Mouse (Mus musculus) neural tube, embryonic 12.5 days (tissue): ENCODE results near the gene S100a16. TPM values are rescaled to one million over a fixed set of nuclear protein-coding genes. Genes with fewer than 3 reads are reported as not detected.

ENCODE experiments used
- ATAC-seq: fragments of 200-750 bp; cut with Nextera tagmentation; 2 replicates; pipeline ENCODE4 v1.8.0; 2017; ENCODE audit warnings: low read depth, mild to moderate bottlenecking, moderate TSS enrichment, moderate library complexity; ENCODE audit not compliant: low FRiP score
- H3K27ac ChIP-seq: fragments of 300-500 bp; sonication (generic); 2 replicates; pipeline ENCODE4 v1.5.1; 2016
- H3K27me3 ChIP-seq: fragments of 300-500 bp; sonication (generic); replicated peaks from 2 replicates; pipeline ENCODE4 v1.6.1; 2016; ENCODE audit warnings: mild to moderate bottlenecking
- H3K36me3 ChIP-seq: fragments of 300-500 bp; sonication (generic); 2 replicates; pipeline ENCODE4 v1.6.1; 2016; ENCODE audit warnings: mild to moderate bottlenecking
- H3K4me1 ChIP-seq: fragments of 300-500 bp; sonication (generic); 2 replicates; pipeline ENCODE4 v1.6.1; 2016
- H3K4me2 ChIP-seq: fragments of 300-500 bp; sonication (generic); replicated peaks from 2 replicates; pipeline ENCODE4 v1.6.1; 2016; ENCODE audit warnings: mild to moderate bottlenecking
- H3K4me3 ChIP-seq: fragments of 300-500 bp; sonication (generic); 2 replicates; pipeline ENCODE4 v1.5.1; 2016
- H3K9ac ChIP-seq: fragments of 300-500 bp; sonication (generic); 2 replicates; pipeline ENCODE4 v1.6.1; 2016; ENCODE audit warnings: mild to moderate bottlenecking
- H3K9me3 ChIP-seq: fragments of 300-500 bp; sonication (generic); 2 replicates; pipeline ENCODE4 v1.6.1; 2016; ENCODE audit warnings: mild to moderate bottlenecking
- WGBS: fragments of 180-500 bp; shearing (Covaris S2); methylation state at CpG from one replicate; pipeline ENCODE4 v1.1.7; 2016; 5-methylcytosine and 5-hydroxymethylcytosine counted together
- polyA plus RNA-seq: library from polyadenylated mRNA; unstranded; fragments of >200 nt; fragmentation: Nextera tagmentation; extraction: Ambion mirVana; gene quantifications from 2 replicates; pipeline ENCODE4 v1.2.1, GENCODE M21; 2016

The S100a16 gene
- polyA plus RNA-seq, 1 experiment from 2014 or later: 33.3 TPM

DNA sequence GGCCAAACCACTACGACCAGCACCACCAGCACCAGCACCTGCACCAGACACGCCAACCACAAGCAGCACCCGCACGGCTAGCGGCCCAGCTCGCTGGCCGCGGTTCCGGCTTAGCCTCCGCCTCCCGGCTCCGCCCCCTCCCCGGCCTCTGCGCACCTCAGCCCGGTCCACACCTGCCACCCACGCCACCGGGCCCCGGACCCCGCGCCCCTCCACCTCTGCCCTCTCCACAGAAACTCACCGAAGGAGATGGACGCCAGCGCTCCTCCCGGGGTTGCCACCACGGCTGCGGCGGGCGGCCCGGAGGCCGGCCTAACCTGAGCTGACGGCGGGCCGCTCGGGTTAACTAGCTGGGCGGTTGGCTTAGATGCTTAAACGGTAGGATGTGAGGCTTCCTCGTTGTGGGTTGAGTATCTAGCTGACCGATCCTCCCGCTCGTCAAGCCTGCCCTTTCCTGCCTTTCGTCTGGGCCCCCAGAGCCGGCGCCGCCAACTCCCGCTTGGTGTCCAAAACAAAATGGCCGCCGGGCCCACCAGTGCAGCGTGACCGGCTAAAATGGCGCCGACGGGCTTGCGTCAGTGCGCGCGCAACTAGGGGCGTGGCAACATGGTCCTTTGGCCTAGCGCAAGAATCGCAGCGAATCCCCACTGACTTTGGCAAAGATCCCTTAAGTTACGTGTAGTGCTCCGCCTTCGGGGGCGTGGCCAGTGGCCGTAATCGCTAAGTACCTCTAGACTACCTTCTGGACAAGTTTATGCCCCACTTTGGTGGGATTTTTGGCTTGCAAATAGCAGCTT is 27.9 kb upstream of the S100a16 start, which contains the start of gene Chtop:
Gene Chtop (minus strand): TSS at position 549 of the 797 bp plus-strand sequence.
- H3K36me3 ChIP-seq: peaks cover 32% of the 10 kb centered on the region
- under 1% methylated on average over 66 of the region's 66 CpGs for WGBS
- H3K4me1 ChIP-seq: peaks cover 17% of the 10 kb centered on the region
- no peaks in the 10 kb centered on the region for H3K9me3 ChIP-seq
- H3K27me3 ChIP-seq: peaks cover 13% of the 10 kb centered on the region
- ATAC-seq: peak; percentile 93
- peak within 1 kb of the TSS; percentile 84 for H3K4me2 ChIP-seq
- peak within 1 kb of the TSS; percentile 92 for H3K27ac ChIP-seq
- peak within 1 kb of the TSS; percentile 99 for H3K4me3 ChIP-seq
- H3K9ac ChIP-seq: peak within 1 kb of the TSS; percentile 99

DNA sequence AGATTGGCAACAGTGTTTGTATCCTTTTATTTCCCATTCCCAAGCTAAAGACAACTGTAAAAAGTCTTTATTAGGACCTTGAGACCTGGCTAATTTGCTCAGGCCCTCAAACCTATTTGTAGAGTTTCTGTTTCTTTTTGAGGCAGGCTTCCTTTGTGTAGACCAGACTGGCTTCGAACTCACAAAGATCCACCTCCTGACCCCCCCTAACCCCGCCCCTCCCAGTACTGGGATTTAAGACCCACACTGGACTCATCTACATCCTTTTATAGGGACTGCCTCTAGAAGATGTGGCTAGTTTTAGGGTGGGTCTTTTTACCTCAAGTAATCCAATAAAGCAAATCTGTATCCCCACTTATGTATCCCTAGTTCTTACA is 27.3 kb upstream of the S100a16 start:
- Histone ChIP-seq H3K9me3 (no peaks in the 10 kb centered on the region), H3K36me3 (peaks cover 28% of the 10 kb centered on the region), H3K4me3 (peak overlapping the region; percentile 99), H3K4me2 (peak overlapping the region; percentile 47), H3K27me3 (peaks cover 17% of the 10 kb centered on the region), H3K9ac (no peak overlapping the region), H3K27ac (no peak overlapping the region), H3K4me1 (peaks cover 22% of the 10 kb centered on the region)
- 26% methylated on average over 2 of the region's 2 CpGs for WGBS
- peak; percentile 42 for ATAC-seq

DNA sequence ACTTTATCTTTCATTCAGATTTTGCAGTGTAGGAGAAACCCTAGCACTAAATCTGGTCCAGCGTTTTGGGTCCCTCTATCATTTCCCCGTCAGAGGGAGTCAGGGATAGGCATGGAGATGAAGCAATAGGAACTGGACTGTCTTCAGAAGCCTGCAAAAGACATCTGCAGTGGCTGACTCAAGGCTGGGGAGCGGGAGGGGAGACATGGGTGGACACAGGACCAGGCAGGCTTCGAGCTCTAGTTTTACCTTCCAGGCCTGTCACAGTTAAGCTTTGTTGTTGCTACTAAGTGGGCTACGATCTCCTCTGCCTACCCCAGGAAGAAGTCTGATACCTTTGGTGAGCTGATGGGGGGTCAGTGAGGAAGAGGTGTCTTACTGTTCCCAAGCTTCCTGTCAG is 24.8 kb upstream of the S100a16 start:
- peaks cover 22% of the 10 kb centered on the region for H3K27me3 ChIP-seq
- peaks cover 25% of the 10 kb centered on the region for H3K4me1 ChIP-seq
- H3K9ac ChIP-seq: no peak overlapping the region
- H3K36me3 ChIP-seq: peaks cover 4% of the 10 kb centered on the region
- no peak overlapping the region for H3K27ac ChIP-seq
- H3K4me3 ChIP-seq: no peak overlapping the region
- ATAC-seq: no peak
- H3K4me2 ChIP-seq: no peak overlapping the region
- no peaks in the 10 kb centered on the region for H3K9me3 ChIP-seq
- WGBS: 88% methylated on average over 5 of the region's 5 CpGs

DNA sequence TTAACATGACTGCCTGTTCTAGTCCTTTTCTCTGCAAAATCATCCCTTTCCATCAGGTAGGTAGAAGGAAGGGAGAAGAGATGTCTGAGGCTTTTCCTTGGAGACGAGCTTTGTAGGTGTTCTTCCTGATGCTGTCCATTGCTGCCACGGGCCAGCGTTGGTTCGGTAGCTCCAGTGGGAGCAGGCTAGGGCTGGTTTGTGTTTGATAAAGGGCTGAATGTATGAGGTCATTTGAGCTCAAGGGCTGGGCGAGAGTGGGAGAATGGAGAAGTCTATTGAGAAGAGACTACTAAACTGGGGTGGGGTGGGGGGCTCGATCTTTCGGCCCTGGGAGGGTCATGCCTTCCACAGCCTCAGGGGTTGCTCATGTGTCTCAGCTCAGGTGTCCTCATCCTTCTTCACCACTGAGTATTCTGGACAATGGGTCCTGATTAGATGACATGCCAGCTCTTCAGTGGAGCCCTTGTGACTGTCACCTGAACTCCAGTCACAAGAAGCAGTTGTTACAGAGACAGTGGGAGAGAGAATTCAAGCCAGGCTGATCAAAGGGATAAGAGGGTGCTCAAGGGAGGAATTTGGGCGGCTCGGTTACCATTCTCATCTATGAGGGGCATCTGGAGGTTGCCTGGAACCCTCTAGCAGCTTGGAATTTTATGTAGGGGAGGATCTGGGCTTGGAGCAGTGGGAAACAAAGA is 24.0 kb upstream of the S100a16 start:
- no peak for ATAC-seq
- H3K9ac ChIP-seq: no peak overlapping the region
- peaks cover 17% of the 10 kb centered on the region for H3K4me1 ChIP-seq
- H3K27ac ChIP-seq: no peak overlapping the region
- peak overlapping the region; percentile 66; the same call in 1 of the 2 replicates for H3K4me2 ChIP-seq
- peaks cover 22% of the 10 kb centered on the region for H3K27me3 ChIP-seq
- WGBS: 75% methylated on average over 9 of the region's 9 CpGs
- H3K4me3 ChIP-seq: no peak overlapping the region
- no peaks in the 10 kb centered on the region for H3K9me3 ChIP-seq
- H3K36me3 ChIP-seq: no peaks in the 10 kb centered on the region

DNA sequence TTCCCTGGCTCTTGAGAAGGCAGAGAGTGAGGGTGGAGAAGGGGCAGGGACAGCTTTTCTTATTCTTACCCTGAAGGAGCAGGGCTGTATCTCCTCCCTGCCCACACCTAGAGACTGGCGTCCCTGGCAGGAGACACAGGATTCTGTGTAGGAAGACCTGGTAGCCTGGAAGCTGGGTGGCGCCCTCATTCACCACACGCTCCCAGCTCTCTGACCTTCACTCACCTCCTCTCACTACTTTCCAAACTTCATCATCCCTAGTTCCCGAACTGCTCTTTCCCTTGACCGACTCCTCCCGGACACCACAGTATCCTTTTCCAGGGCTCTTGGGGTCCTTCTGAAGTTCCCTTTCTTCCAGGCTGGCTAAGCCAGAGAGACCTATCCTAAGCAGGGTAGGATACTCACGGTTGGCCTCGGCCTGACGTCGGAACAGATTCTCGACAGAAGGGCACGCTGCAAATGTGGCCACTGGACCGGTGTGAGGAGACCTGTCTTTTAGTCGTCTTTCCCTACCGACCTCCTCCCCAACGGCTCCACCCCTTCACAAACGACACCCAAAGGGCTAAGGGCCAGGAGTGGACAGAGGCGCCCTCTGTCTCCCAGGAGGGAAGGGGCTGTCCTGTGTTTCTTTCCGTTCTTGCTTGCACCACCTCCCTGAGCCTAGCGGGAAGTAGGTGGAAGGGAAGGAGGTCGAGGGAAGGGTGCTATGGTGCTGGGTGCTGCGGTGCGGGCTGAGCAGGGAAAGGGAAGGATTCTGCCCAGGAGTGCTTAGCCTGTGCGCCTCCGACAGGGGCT is 23.1 kb upstream of the S100a16 start, which contains the start of the genes S100a1 and S100a13:
Gene S100a1 (minus strand): TSS at position 597 of the 795 bp plus-strand sequence.
Gene S100a13 (plus strand): TSS at position 640 of the 795 bp plus-strand sequence.
- H3K27ac ChIP-seq: no peak within 1 kb of the TSS
- no peaks in the 10 kb centered on the region for H3K36me3 ChIP-seq
- 3% methylated on average over 25 of the region's 25 CpGs for WGBS
- H3K4me1 ChIP-seq: peaks cover 14% of the 10 kb centered on the region
- ATAC-seq: 0 out of 2 replicates have a peak, but pooled peaks have one; percentile 13
- peaks cover 22% of the 10 kb centered on the region for H3K27me3 ChIP-seq
- H3K4me2 ChIP-seq: peak within 1 kb of the TSS; percentile 66
- peak within 1 kb of the TSS; percentile 26 for H3K4me3 ChIP-seq
- H3K9me3 ChIP-seq: no peaks in the 10 kb centered on the region
- 0 out of 2 replicates have a peak within 1 kb of the TSS, but pooled peaks have one; percentile 2 for H3K9ac ChIP-seq

DNA sequence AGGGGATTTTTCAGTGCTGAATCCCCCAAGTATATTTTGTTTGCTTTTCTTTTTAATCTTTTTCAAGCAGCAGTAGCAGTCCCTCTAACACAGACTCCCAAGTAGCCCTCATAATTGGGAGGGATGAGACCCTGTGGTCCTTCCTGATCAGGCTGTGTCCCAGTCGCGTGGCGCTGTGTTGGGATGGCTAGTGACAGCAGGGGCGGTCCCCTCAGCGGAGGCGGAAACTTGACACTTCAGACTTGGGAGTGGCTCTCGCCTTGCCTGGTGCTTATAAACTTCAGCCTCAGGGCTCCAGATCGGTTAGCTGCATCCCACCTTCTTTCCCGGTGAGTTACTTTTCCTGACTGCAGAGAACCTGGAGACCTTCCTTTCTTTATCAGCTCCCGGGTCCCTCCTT is 22.4 kb upstream of the S100a16 start:
- H3K4me3 ChIP-seq: peak overlapping the region; percentile 26; the same call in 1 of the 2 replicates
- H3K4me1 ChIP-seq: peaks cover 14% of the 10 kb centered on the region
- H3K27ac ChIP-seq: no peak overlapping the region
- peaks cover 22% of the 10 kb centered on the region for H3K27me3 ChIP-seq
- H3K4me2 ChIP-seq: peak overlapping the region; percentile 66
- no peaks in the 10 kb centered on the region for H3K36me3 ChIP-seq
- H3K9ac ChIP-seq: no peak overlapping the region
- no peaks in the 10 kb centered on the region for H3K9me3 ChIP-seq
- under 1% methylated on average over 10 of the region's 10 CpGs for WGBS
- peak; percentile 65; the same call in 1 of the 2 replicates for ATAC-seq

DNA sequence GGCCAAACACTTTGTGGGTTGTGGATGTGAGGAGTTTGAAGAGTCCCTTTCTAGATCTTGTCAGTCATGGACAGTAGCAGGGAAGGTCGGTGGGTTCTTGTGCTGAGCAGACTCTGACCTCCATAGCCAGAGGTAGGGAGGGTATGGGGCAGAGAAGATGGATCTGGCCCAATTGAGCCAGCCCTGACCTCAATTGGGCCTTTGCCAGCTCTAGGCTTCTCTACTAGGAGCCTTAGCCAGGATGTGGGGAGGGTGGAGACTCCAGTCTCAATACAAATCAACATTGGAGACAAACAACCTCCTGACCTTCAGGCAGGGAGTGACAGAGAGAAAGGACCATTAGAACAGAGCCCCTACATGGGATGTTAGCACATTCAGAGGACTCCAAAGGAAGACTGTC is 21.8 kb upstream of the S100a16 start:
- 0 out of 2 replicates have a peak overlapping the region, but pooled peaks have one; percentile 26 for H3K4me3 ChIP-seq
- peaks cover 22% of the 10 kb centered on the region for H3K27me3 ChIP-seq
- no peak overlapping the region for H3K27ac ChIP-seq
- no peaks in the 10 kb centered on the region for H3K36me3 ChIP-seq
- peak overlapping the region; percentile 66 for H3K4me2 ChIP-seq
- no peak for ATAC-seq
- H3K4me1 ChIP-seq: peaks cover 14% of the 10 kb centered on the region
- H3K9me3 ChIP-seq: no peaks in the 10 kb centered on the region
- WGBS: 40% methylated on average over 1 of the region's 1 CpGs
- H3K9ac ChIP-seq: no peak overlapping the region

DNA sequence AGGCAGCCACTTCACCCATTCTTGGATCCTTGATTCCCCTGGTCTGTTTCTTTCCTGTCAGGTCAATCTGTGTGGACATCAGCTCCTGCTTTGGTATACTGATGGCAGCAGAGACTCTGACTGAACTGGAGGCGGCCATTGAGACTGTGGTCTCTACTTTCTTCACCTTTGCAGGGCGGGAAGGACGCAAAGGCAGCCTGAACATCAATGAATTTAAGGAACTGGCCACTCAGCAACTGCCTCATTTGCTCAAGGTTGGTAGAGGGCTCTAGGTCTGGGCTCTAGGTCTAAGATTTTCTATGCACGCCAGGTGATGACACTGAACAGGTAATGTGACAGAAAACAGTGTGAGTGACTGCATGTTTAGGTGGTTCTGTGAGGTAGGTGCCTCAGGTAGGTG is 21.3 kb upstream of the S100a16 start:
- H3K27ac ChIP-seq: no peak overlapping the region
- no peaks in the 10 kb centered on the region for H3K9me3 ChIP-seq
- no peak overlapping the region for H3K4me3 ChIP-seq
- H3K9ac ChIP-seq: no peak overlapping the region
- no peak overlapping the region for H3K4me2 ChIP-seq
- no peaks in the 10 kb centered on the region for H3K36me3 ChIP-seq
- WGBS: 83% methylated on average over 4 of the region's 4 CpGs
- no peak for ATAC-seq
- peaks cover 14% of the 10 kb centered on the region for H3K4me1 ChIP-seq
- peaks cover 22% of the 10 kb centered on the region for H3K27me3 ChIP-seq

DNA sequence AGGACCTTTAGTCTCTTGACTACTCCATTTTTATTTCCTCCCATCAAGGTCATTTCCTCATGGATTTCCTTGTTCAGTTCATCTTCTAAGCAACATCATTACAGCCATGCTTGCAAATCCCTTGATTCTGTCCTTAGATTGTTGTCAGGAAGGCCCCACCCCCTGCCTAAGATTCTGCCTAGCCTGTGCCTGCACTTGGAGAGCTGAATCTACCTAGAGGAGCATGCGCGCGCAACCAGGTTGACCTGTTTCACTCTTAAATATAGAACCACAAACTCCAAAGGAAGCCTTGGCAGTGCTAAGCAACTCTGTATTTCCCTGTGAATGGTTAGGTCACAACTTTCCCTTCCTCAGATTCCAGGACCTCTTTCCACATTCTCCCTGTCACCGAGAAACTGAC is 19.3 kb upstream of the S100a16 start:
- 84% methylated on average over 4 of the region's 4 CpGs for WGBS

DNA sequence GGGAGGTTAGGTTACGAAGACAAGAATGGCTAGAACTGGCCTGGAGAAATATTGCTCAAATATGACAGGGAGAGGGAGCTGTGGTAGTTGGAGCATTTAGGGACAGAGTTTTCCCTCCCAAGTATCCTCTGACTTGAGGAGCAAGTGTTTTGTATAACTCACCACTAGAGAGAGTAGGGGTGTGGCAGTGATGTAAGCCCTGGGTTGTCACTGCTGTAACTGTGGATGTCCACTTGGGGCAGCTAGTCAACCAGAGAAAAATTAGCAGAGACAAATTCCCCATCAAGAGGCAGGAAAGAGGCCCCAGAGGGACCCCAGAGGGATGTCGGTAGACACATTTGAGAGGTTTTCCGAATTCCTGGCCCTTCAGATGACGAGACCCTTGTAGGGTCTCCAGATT is 11.6 kb upstream of the S100a16 start:
- Histone ChIP-seq H3K36me3 (no peaks in the 10 kb centered on the region), H3K27me3 (no peaks in the 10 kb centered on the region), H3K4me3 (no peak overlapping the region), H3K27ac (no peak overlapping the region), H3K4me1 (no peaks in the 10 kb centered on the region), H3K9ac (no peak overlapping the region), H3K4me2 (no peak overlapping the region), H3K9me3 (no peaks in the 10 kb centered on the region)
- 67% methylated on average over 4 of the region's 4 CpGs for WGBS
- ATAC-seq: no peak

More for the DNA sequence above, 19.3 kb upstream of the S100a16 start:
- Histone ChIP-seq H3K27me3 (peaks cover 22% of the 10 kb centered on the region), H3K9ac (no peak overlapping the region), H3K4me2 (no peak overlapping the region), H3K4me3 (no peak overlapping the region), H3K9me3 (no peaks in the 10 kb centered on the region), H3K36me3 (no peaks in the 10 kb centered on the region), H3K4me1 (peaks cover 14% of the 10 kb centered on the region), H3K27ac (no peak overlapping the region)
- ATAC-seq: no peak

DNA sequence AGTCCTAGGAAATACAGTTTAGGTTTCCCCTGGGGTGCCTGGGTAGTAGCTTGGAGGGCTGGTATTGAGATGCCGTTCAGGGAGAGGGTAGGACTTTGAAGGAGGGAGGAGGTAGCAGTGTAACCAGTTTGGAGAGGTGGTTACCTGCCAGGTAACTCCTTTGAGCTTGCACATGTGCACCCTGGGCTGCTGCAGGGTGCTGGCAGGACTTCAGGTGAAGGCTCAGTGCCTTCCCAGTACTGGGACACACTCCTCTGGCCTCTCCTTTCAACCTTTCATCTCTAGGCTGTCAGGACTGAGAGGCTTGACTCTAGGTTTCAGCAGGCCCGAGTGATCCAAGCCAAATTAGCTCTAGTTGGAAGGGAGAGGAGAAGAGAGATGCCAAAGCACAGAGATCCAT is 11.0 kb upstream of the S100a16 start:
- WGBS: 78% methylated on average over 2 of the region's 2 CpGs
- H3K9ac ChIP-seq: no peak overlapping the region
- no peaks in the 10 kb centered on the region for H3K36me3 ChIP-seq
- no peak overlapping the region for H3K4me3 ChIP-seq
- ATAC-seq: no peak
- no peak overlapping the region for H3K4me2 ChIP-seq
- H3K27me3 ChIP-seq: no peaks in the 10 kb centered on the region
- H3K27ac ChIP-seq: no peak overlapping the region
- H3K4me1 ChIP-seq: no peaks in the 10 kb centered on the region
- H3K9me3 ChIP-seq: no peaks in the 10 kb centered on the region

DNA sequence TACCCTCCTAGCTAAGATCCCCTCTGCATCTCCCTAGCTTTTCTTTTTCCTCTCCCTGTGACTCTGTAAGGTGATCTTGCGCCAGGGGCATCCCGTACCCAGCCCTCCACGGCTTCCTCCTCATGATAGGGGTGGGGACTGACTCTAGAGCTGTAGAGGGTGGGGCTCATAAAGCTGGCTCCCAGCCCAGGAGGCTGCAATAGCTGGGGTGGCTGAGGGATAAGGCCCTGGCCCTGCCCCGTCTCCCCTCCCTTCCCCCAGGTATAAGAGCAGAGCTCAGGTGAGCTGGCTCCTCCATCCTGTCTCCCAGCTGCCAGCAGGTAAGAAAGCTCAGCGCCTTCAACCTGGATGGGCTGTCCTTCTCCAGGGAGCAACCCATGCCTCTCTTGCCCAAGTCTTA is 10.5 kb upstream of the S100a16 start, which contains the start of gene S100a14:
Gene S100a14 (plus strand): TSS at position 277 of the 400 bp plus-strand sequence.
- Histone ChIP-seq H3K4me1 (no peaks in the 10 kb centered on the region), H3K27me3 (no peaks in the 10 kb centered on the region), H3K4me3 (no peak within 1 kb of the TSS), H3K9me3 (no peaks in the 10 kb centered on the region), H3K9ac (no peak within 1 kb of the TSS), H3K36me3 (no peaks in the 10 kb centered on the region), H3K4me2 (no peak within 1 kb of the TSS), H3K27ac (no peak within 1 kb of the TSS)
- ATAC-seq: no peak
- WGBS: 78% methylated on average over 5 of the region's 5 CpGs
